Mouse (Mus musculus): ENCODE data around the gene Crtc3. TPM values are rescaled to one million over a fixed set of nuclear protein-coding genes. Genes with fewer than 3 reads are reported as not detected.

Gene Crtc3
- polyA plus RNA-seq, 1 experiment from 2014 or later: 14.0 TPM

GRCm38 (mm10) chr7:80612191-80612787, 76.4 kb downstream of the Crtc3 start:
- Histone ChIP-seq H3K4me2 (ENCODE audit: low read length) (no peak overlapping the region), H3K27me3 (ENCODE audit: control insufficient read depth, insufficient read depth, low read length) (no peaks in the 10 kb centered on the region), H3K27ac (replicated peaks; ENCODE audit: low read depth, low read length) (no peak overlapping the region), H3K4me1 (ENCODE audit: control insufficient read depth, insufficient read depth, low read length) (no peaks in the 10 kb centered on the region), H3K36me3 (ENCODE audit: control insufficient read depth, insufficient read depth, low read length) (no peaks in the 10 kb centered on the region; the same call in 1 of the 2 replicates), H3K4me3 (replicated peaks; ENCODE audit: low read depth, low read length) (no peak overlapping the region), H3K9me3 (ENCODE audit: control insufficient read depth, low read length) (no peaks in the 10 kb centered on the region), H3K9ac (replicated peaks; ENCODE audit: low read length) (no peak overlapping the region)
- DNase-seq: no peak
- ATAC-seq (ENCODE audit: low FRiP score, low TSS enrichment): no peak
- WGBS: 57% methylated on average over 11 of the region's 11 CpGs

GRCm38 (mm10) chr7:80611646-80612045, 77.0 kb downstream of the Crtc3 start:
- H3K27ac ChIP-seq (replicated peaks; ENCODE audit: low read depth, low read length): no peak overlapping the region
- no peaks in the 10 kb centered on the region for H3K4me1 ChIP-seq (ENCODE audit: control insufficient read depth, insufficient read depth, low read length)
- H3K27me3 ChIP-seq (ENCODE audit: control insufficient read depth, insufficient read depth, low read length): no peaks in the 10 kb centered on the region
- no peak overlapping the region for H3K9ac ChIP-seq (replicated peaks; ENCODE audit: low read length)
- H3K4me2 ChIP-seq (ENCODE audit: low read length): no peak overlapping the region
- no peaks in the 10 kb centered on the region; the same call in 1 of the 2 replicates for H3K36me3 ChIP-seq (ENCODE audit: control insufficient read depth, insufficient read depth, low read length)
- no peaks in the 10 kb centered on the region for H3K9me3 ChIP-seq (ENCODE audit: control insufficient read depth, low read length)
- WGBS: 83% methylated on average over 7 of the region's 7 CpGs
- H3K4me3 ChIP-seq (replicated peaks; ENCODE audit: low read depth, low read length): no peak overlapping the region
- no peak for ATAC-seq (ENCODE audit: low FRiP score, low TSS enrichment)
- DNase-seq: no peak

- no peak overlapping the region for H3K4me2 ChIP-seq (ENCODE audit: low read length)
- no peaks in the 10 kb centered on the region for H3K9me3 ChIP-seq (ENCODE audit: control insufficient read depth, low read length)
- H3K27ac ChIP-seq (replicated peaks; ENCODE audit: low read depth, low read length): no peak overlapping the region
- H3K36me3 ChIP-seq (ENCODE audit: control insufficient read depth, insufficient read depth, low read length): peaks cover 8% of the 10 kb centered on the region
- no peak for DNase-seq
- H3K4me1 ChIP-seq (ENCODE audit: control insufficient read depth, insufficient read depth, low read length): no peaks in the 10 kb centered on the region
- no peak overlapping the region for H3K4me3 ChIP-seq (replicated peaks; ENCODE audit: low read depth, low read length)
- no peak overlapping the region for H3K9ac ChIP-seq (replicated peaks; ENCODE audit: low read length)
- 22% methylated on average over 2 of the region's 2 CpGs for WGBS
- H3K27me3 ChIP-seq (ENCODE audit: control insufficient read depth, insufficient read depth, low read length): no peaks in the 10 kb centered on the region
- no peak for ATAC-seq (ENCODE audit: low FRiP score, low TSS enrichment)
Observed at GRCm38 (mm10) chr7:80607503-80607902, 81.2 kb downstream of the Crtc3 start.

- no peak overlapping the region for H3K9ac ChIP-seq (replicated peaks; ENCODE audit: low read length)
- H3K27me3 ChIP-seq (ENCODE audit: control insufficient read depth, insufficient read depth, low read length): no peaks in the 10 kb centered on the region
- no peaks in the 10 kb centered on the region for H3K9me3 ChIP-seq (ENCODE audit: control insufficient read depth, low read length)
- no peak overlapping the region for H3K4me3 ChIP-seq (replicated peaks; ENCODE audit: low read depth, low read length)
- no peaks in the 10 kb centered on the region for H3K4me1 ChIP-seq (ENCODE audit: control insufficient read depth, insufficient read depth, low read length)
- H3K27ac ChIP-seq (replicated peaks; ENCODE audit: low read depth, low read length): no peak overlapping the region
- WGBS: 90% methylated on average over 4 of the region's 4 CpGs
- ATAC-seq (ENCODE audit: low FRiP score, low TSS enrichment) (no peak), DNase-seq (no peak)
- no peak overlapping the region for H3K4me2 ChIP-seq (ENCODE audit: low read length)
- H3K36me3 ChIP-seq (ENCODE audit: control insufficient read depth, insufficient read depth, low read length): peaks cover 10% of the 10 kb centered on the region
Observed at GRCm38 (mm10) chr7:80606435-80606834, 82.2 kb downstream of the Crtc3 start.

DNA sequence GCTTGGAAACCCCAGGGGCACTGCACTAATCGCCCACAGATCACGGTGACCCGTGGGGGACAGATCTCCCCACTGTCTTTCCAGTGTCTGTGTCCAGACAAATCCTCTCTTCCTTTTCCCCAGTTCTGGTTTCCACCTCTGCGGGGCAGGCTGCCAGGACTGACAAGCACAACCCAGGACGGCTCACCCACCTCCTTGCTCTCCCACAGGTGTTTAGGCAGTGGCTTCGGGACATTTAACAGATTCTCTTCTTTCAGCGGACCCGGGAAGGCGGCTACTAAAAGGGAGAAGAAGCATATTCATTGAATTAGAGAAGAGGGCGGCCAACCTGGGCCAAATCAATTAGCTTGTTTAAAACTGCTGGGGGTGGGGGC, 83.1 kb downstream of the Crtc3 start:
- peaks cover 11% of the 10 kb centered on the region for H3K36me3 ChIP-seq (ENCODE audit: control insufficient read depth, insufficient read depth, low read length)
- H3K4me1 ChIP-seq (ENCODE audit: control insufficient read depth, insufficient read depth, low read length): no peaks in the 10 kb centered on the region
- DNase-seq (no peak), ATAC-seq (ENCODE audit: low FRiP score, low TSS enrichment) (no peak)
- WGBS: 8% methylated on average over 10 of the region's 10 CpGs
- H3K27me3 ChIP-seq (ENCODE audit: control insufficient read depth, insufficient read depth, low read length): no peaks in the 10 kb centered on the region
- no peak overlapping the region for H3K27ac ChIP-seq (replicated peaks; ENCODE audit: low read depth, low read length)
- no peak overlapping the region for H3K4me3 ChIP-seq (replicated peaks; ENCODE audit: low read depth, low read length)
- H3K9me3 ChIP-seq (ENCODE audit: control insufficient read depth, low read length): no peaks in the 10 kb centered on the region
- H3K9ac ChIP-seq (replicated peaks; ENCODE audit: low read length): no peak overlapping the region
- H3K4me2 ChIP-seq (ENCODE audit: low read length): no peak overlapping the region

DNA sequence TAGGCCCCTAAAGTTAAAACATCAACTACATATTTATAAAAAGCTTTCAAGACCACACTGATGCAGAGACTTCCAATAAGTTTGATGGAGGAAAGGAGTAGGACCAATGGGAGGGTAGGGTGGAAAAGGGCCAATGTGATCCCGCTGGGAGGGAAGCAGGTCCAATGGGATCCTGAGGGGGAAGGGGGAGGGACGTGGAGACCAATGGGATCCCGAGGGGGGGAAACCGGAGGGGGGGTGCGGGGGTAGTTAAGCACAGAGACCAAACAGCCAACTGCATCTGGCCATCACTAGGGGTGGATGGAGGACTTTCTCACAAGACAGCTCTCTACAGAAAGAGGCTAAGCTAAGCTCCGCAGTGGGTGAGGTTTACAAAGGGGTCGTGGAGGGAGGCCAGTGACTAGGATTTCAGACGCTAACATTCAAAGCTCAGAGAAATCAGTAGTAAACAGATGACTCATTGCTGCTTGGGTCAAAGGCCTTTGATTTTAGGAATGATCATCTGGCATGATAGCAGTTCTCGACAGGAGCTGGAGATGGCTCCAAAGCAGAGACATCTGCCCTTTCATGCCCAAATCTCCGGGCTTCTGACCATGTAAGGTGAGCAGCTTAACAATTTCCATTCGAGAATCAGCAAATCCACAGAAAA, 83.6 kb downstream of the Crtc3 start:
- Histone ChIP-seq H3K9ac (replicated peaks; ENCODE audit: low read length) (no peak overlapping the region), H3K27me3 (ENCODE audit: control insufficient read depth, insufficient read depth, low read length) (no peaks in the 10 kb centered on the region), H3K4me1 (ENCODE audit: control insufficient read depth, insufficient read depth, low read length) (no peaks in the 10 kb centered on the region), H3K4me2 (ENCODE audit: low read length) (no peak overlapping the region), H3K36me3 (ENCODE audit: control insufficient read depth, insufficient read depth, low read length) (peaks cover 11% of the 10 kb centered on the region), H3K27ac (replicated peaks; ENCODE audit: low read depth, low read length) (no peak overlapping the region), H3K4me3 (replicated peaks; ENCODE audit: low read depth, low read length) (no peak overlapping the region), H3K9me3 (ENCODE audit: control insufficient read depth, low read length) (no peaks in the 10 kb centered on the region)
- DNase-seq (no peak), ATAC-seq (ENCODE audit: low FRiP score, low TSS enrichment) (no peak)
- WGBS: 34% methylated on average over 11 of the region's 11 CpGs

DNA sequence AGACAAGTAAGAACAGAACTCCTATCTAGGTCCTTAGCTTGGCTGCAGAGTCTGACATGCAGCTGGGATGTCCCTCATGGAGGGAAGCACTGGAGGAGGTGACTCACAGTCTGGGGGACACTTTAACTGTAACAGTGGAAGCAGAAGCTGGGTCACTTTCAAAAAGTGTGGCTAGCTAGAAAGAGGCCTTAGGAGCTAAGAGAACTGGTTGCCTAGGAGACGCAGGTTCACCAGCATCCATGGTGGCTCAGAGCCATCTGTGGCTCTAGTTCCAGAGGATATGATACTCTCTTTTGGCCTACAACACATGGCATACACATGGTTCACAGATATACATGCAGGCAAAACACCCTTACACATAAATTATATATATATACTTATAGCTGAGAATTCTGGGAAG, 86.1 kb downstream of the Crtc3 start:
- Histone ChIP-seq H3K27ac (replicated peaks; ENCODE audit: low read depth, low read length) (no peak overlapping the region), H3K27me3 (ENCODE audit: control insufficient read depth, insufficient read depth, low read length) (no peaks in the 10 kb centered on the region), H3K9ac (replicated peaks; ENCODE audit: low read length) (no peak overlapping the region), H3K9me3 (ENCODE audit: control insufficient read depth, low read length) (no peaks in the 10 kb centered on the region), H3K4me2 (ENCODE audit: low read length) (no peak overlapping the region), H3K4me3 (replicated peaks; ENCODE audit: low read depth, low read length) (no peak overlapping the region), H3K4me1 (ENCODE audit: control insufficient read depth, insufficient read depth, low read length) (no peaks in the 10 kb centered on the region), H3K36me3 (ENCODE audit: control insufficient read depth, insufficient read depth, low read length) (peaks cover 23% of the 10 kb centered on the region)
- WGBS: 90% methylated on average over 1 of the region's 1 CpGs
- DNase-seq (no peak), ATAC-seq (ENCODE audit: low FRiP score, low TSS enrichment) (no peak)

DNA sequence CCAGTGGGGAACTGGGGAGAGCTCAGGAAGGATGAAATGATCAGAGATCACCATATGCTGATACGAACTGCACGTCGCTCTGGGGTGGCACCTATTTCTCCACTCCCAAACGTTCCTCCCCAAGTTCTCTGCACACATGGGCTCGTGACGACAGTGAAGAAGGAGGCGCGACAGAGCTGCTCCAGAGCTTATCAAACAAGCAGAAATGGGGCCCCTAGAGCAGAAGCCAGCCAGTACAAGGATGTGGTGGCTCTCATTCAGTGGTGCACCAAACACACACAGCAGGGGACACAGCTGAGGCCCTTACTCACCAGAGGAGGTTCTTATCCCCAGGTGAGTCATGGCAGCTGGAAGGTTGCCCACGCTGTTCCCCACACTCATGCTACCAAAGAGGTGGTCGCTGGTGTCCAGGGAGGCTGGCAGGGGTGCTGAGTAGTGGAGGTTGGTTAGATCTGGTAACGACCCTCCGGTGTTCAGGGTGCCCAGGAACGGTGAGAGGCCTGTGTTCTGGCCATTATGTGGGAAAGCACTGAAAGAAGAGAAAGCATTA, 90.2 kb downstream of the Crtc3 start:
- Histone ChIP-seq H3K27ac (replicated peaks; ENCODE audit: low read depth, low read length) (no peak overlapping the region), H3K4me2 (ENCODE audit: low read length) (no peak overlapping the region), H3K4me1 (ENCODE audit: control insufficient read depth, insufficient read depth, low read length) (no peaks in the 10 kb centered on the region), H3K4me3 (replicated peaks; ENCODE audit: low read depth, low read length) (no peak overlapping the region), H3K9me3 (ENCODE audit: control insufficient read depth, low read length) (no peaks in the 10 kb centered on the region), H3K36me3 (ENCODE audit: control insufficient read depth, insufficient read depth, low read length) (peaks cover 47% of the 10 kb centered on the region), H3K9ac (replicated peaks; ENCODE audit: low read length) (no peak overlapping the region), H3K27me3 (ENCODE audit: control insufficient read depth, insufficient read depth, low read length) (no peaks in the 10 kb centered on the region)
- 92% methylated on average over 13 of the region's 13 CpGs for WGBS
- no peak for DNase-seq
- no peak for ATAC-seq (ENCODE audit: low FRiP score, low TSS enrichment)

DNA sequence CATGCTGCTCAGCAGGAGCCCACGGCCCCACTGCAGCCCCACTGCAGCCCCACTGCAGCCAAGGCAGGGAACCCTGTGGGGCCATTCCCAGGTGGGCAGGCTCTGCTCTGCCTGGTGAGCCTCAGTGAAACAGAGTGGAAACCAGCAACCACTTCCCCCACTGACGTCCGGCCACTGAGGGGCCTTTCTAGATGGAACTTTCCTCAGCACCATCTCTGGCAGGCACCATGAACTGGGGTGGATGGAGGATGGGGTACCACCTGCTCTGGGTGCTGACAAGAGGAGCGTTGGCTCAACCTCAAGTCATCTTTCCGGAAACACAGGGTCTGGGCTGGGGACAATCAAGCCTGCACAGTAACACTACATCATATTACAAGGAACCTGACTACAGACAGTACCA, 90.8 kb downstream of the Crtc3 start:
- Histone ChIP-seq H3K4me2 (ENCODE audit: low read length) (no peak overlapping the region), H3K9ac (replicated peaks; ENCODE audit: low read length) (no peak overlapping the region), H3K27ac (replicated peaks; ENCODE audit: low read depth, low read length) (no peak overlapping the region), H3K9me3 (ENCODE audit: control insufficient read depth, low read length) (no peaks in the 10 kb centered on the region), H3K36me3 (ENCODE audit: control insufficient read depth, insufficient read depth, low read length) (peaks cover 48% of the 10 kb centered on the region), H3K4me1 (ENCODE audit: control insufficient read depth, insufficient read depth, low read length) (no peaks in the 10 kb centered on the region), H3K4me3 (replicated peaks; ENCODE audit: low read depth, low read length) (no peak overlapping the region), H3K27me3 (ENCODE audit: control insufficient read depth, insufficient read depth, low read length) (no peaks in the 10 kb centered on the region)
- no peak for ATAC-seq (ENCODE audit: low FRiP score, low TSS enrichment)
- DNase-seq: no peak
- WGBS: 94% methylated on average over 5 of the region's 5 CpGs
